ENCODE assay signal across 8 mouse cellular contexts in the genomic region with DNA sequence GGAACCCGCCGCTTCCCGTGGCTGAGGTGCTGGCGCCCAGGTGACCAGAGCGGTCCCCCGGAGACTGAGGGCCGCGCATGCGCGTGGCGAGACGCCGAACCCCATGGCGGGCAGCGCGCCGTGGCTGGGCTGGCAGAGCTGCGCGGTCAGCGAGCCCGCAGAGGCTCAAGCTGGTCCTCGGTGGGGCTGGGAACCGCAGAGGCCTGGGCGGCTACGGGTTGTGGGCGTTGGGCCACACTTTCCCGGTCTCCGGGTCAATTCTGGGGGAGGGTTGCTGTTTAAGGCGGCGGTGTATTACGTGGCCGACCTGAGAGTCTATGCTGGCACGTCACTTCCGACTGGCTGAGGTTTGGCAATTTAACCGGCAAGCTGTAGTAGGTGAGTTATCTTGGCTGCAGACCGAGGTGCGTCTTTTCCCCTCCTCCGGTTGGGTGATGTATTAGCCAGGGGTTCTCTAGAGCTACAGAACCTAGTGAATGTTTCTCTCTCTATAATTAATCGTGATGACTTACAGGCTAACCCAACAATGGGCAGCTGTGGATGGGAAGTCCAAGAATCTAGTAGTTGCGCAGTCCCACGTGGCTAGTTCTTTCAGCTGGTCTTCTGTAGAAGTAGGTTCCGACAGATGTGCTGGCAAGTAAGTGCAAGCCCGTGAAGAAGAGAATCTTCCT. TPM values are rescaled to one million over a fixed set of nuclear protein-coding genes. Genes with fewer than 3 reads are reported as not detected.
DNase-seq lines count a peak whose midpoint lies in the region; ATAC-seq and TF ChIP-seq lines count a peak whose summit lies in the region.

Trim39 (minus strand) TSS at position 662 of the 671 bp plus-strand sequence.

- WGBS in hindbrain, embryonic 10.5 days, result 2% methylated on average over 43 of the region's 43 CpGs

- peak within 1 kb of the TSS; percentile 80 for H3K4me3 ChIP-seq in gastrocnemius, adult 2 months
- peak within 1 kb of the TSS; percentile 82 for H3K4me3 ChIP-seq in hindbrain, embryonic 10.5 days

- peak; percentile 75 for ATAC-seq in megakaryocyte, adult 5-6 weeks (ENCODE audit: poor library complexity, severe bottlenecking)

- no peaks in the 10 kb centered on the region for H3K27me3 ChIP-seq in hindbrain, embryonic 10.5 days (ENCODE audit: insufficient read depth, poor library complexity, severe bottlenecking)

- H3K4me1 ChIP-seq in hindbrain, embryonic 10.5 days (replicated peaks), result peaks cover 34% of the 10 kb centered on the region

- peak within 1 kb of the TSS; percentile 100 for H3K27ac ChIP-seq in gastrocnemius, adult 2 months
- H3K27ac ChIP-seq in hindbrain, embryonic 10.5 days, result peak within 1 kb of the TSS; percentile 100

- TF ChIP-seq CTCF in gastrocnemius, adult 2 months (IDR thresholded peaks at IDR 0.05), result no peak

- no peaks in the 10 kb centered on the region for H3K9me3 ChIP-seq in hindbrain, embryonic 10.5 days

- H3K36me3 ChIP-seq in hindbrain, embryonic 10.5 days, result peaks cover 61% of the 10 kb centered on the region

- intact Hi-C loops in gastrocnemius, adult 2 months (cut with DNase I), result loop anchor here (10.0 kb wide), 1 partner anchor 683 kb away; the partner anchor contains the start of genes Ppp1r11, Znrd1 and Znrd1as
- intact Hi-C loops in gastrocnemius, postnatal 14 days (cut with DNase I; ENCODE audit: low total_unique reads), result no loop called here

- no peak for DNase-seq in gastrocnemius, adult 2 months
- DNase-seq in gastrocnemius, postnatal 14 days, result no peak
- peak; percentile 95 for DNase-seq in brain, adult 2 months (ENCODE audit: low read depth, low spot score)
- DNase-seq in fat pad, adult 2 months (ENCODE audit: extremely low read depth, low read depth, low spot score), result peak; percentile 42
- peak; percentile 90 for DNase-seq in hindbrain, embryonic 10.5 days (ENCODE audit: low spot score)
- DNase-seq in left cerebral cortex, adult 18-20 months (ENCODE audit: low spot score in 2 of 2), result peak; percentile 70 to 87
- DNase-seq in right cerebral cortex, postnatal 36 days (ENCODE audit: low spot score in 2 of 2), result peak; percentile 75 to 80

RNA-seq across cellular contexts. Expression of gene Trim39, which starts in this region (rescaled TPM):
- total RNA-seq in gastrocnemius, adult 2 months (2021), result 1 to 10 TPM; 7.3 to 7.4 TPM
- 1 to 10 TPM; 3.1 to 4.1 TPM for total RNA-seq in gastrocnemius, postnatal 14 days (2021)
- polyA plus RNA-seq in hindbrain, embryonic 10.5 days (2016; fragmentation: Nextera tagmentation; extraction: Ambion mirVana), result 21.1 and 23.8 TPM in 2 replicates
- total RNA-seq in left cerebral cortex, adult 18-20 months (2021), result 10 to 100 TPM; 22.9 to 25.7 TPM
- 9.6 and 12.0 TPM in 2 replicates for total RNA-seq in megakaryocyte, adult 5-6 weeks (2015)
- total RNA-seq in megakaryocyte, adult 5-6 weeks (2017), result 18.2 and 18.5 TPM in 2 replicates

Comparison
In these comparisons a context has a peak if more than half of its experiments do, and no peak if none do; other contexts are left out.
1. DNase-seq: peak in brain, adult 2 months (single experiment), fat pad, adult 2 months (single experiment), hindbrain, embryonic 10.5 days (single experiment), left cerebral cortex, adult 18-20 months (2 of 2) and right cerebral cortex, postnatal 36 days (2 of 2); none in gastrocnemius, adult 2 months (single experiment) and gastrocnemius, postnatal 14 days (single experiment).